Mouse (Mus musculus) c-Kit-positive CD71-positive TER-119-negative erythroid progenitor cells, embryonic 14.5 days (primary cell): ENCODE measurements at regions not wholly inside any gene's neighbourhood (a gene's known extent, or its start where the extent isn't known, plus 50 kb on each side); places are given as distances from the start of the nearest gene placed in this dataset.
A peak's percentile ranks its signal among the peaks of the same experiment; 100 is the strongest.

Source experiments
- DNase-seq: peaks from one replicate; pipeline ENCODE4 v3.0.0-alpha.2; 2013; ENCODE audit warnings: low read depth

DNA sequence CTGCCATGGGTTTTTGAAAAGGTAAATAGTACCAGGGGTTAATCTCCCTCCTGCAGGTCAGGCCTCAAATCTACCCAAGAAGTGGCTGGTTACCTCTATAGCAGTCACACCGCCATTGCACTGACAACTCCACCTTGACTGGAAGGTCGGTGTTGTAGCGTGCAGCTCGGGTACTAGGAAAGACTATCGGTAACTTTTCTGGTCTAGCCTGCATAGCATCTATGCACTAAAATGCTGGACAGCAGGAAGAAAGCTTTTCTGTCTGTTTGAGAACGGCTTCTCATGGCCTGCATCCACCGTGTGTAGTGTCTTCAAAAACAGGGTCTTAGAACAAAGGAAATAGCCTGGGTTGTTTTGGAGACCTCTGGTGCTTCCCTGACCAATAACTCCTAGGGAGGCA lies 88.8 kb downstream of the Bms1 start:
- no peak for DNase-seq

- peak; percentile 27 for DNase-seq
Observed at GRCm38 (mm10) chr6:118327458-118327857, 91.8 kb downstream of the Bms1 start.

- DNase-seq = no peak
Observed at GRCm38 (mm10) chr6:118325681-118326080, 93.6 kb downstream of the Bms1 start.

DNA sequence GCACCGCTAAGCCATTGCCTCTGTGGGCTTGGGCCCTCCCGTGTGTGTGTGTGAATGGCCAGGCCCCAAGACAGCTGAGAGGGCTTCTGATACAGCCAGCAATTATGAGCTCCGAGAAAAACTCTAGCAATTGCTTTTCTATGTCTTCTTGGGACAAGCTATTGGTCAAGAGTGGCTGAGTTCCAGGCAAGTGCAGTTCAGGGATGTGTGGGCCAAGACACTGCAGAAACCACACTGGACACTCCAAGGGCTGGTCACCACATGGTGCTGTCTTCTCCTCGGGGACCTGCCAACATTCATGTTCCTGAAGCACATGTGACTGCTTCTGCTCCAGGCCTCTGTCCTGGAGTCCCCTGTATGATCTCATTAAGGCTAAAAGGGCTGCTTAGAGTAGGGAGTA lies 94.7 kb downstream of the Bms1 start:
- no peak for DNase-seq

- DNase-seq = no peak
Observed at GRCm38 (mm10) chr6:118323052-118323451, 96.2 kb downstream of the Bms1 start.

DNA sequence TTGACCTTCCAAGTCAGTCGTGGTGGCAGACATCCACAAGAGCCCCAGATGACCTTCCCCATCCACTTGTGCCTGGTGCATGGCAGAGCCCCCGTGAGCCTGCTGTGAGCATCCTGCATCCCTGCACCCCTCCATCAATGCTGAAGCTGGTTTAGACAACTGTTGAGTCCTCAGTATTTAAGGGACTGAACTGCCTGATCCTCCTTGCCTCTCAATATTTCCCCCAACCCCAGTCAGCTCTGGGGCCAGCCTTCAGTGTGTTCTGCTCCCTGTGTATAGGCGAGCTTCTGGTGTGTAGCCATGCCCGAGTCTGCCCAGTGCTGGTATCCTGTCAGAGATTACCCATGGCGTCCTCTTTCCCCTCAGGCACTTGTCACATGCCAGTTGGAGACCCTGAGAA lies 96.6 kb downstream of the Bms1 start:
- no peak for DNase-seq

GRCm38 (mm10) chr6:118322061-118322460 lies 97.2 kb downstream of the Bms1 start:
- no peak for DNase-seq

GRCm38 (mm10) chr6:118320021-118320525 lies 99.2 kb downstream of the Bms1 start:
- DNase-seq = no peak

DNA sequence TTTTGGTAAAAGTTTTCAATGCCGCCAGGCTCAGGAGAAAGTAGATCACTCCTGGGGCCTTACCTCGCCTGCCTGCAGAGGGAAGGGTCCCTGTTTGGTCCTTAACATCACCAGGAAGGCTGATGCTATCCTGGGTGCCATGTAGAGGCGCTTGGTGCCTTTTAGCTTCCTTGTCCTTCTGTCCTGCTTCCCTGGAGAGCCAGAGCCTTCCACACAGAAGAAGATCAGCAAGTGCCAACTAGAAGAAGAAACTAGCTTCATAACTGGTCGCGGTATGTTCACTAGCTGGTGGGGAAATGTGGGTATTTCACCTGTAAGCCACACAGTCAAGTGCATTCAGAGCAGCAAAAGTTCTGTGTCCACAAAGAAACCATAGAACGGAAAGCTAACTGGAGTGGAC lies 103.4 kb downstream of the Bms1 start:
- no peak for DNase-seq

DNA sequence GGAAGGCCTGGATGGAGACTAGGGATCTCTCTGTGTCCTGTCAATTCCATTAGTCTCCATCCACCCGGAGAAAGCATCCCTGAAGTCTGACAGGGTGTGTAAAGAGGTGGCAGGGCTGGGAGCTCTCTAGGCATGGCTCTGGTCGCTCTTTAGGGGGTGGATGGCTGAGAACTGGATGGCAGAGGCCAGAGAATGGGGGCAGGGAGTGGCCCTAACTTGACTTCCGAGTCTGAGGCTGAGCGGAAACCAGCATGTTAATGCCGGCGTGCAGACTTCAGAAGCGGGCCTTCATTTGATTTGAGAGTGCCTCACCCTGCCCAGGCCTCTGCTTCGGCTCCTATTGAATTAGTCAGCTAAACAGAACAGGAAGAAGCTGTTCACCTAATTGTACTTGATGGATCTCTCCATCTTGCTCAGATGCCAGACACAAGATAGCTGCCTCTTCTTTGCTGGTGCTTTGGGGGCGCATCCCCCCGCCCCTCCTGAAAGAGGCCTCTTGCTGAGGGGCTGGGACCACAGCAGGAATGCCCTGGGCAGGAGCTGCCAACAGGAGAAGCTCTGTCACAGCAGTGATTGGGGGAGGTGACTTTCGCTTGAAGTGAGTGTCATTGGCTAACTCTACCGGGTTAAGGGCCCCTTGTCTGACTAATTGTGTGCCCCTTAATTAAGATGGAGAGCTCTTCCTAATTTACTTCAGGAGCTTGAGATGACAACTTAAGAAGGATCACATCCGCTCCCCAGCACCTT lies 104.2 kb downstream of the Bms1 start:
- DNase-seq = no peak

DNA sequence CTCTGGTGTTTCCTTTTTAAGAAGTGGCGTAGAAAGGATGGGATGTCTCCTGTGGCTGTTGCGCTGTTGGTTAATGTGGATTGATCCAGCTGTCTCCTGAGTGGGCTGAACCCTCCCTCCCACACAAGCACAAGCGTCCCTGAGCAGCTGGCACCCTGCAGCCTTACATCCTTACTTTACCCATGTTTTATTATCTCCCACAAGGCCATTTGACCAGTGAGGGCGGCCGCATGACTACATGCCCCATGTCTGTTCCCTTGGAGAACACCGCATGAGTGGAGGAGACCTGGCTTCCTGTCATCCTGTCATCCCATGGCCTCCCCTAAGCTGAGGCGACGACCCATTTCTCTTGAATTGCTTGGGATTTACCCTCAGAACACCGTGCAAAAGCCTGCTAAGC lies 108.2 kb downstream of the Bms1 start:
- DNase-seq = no peak

DNA sequence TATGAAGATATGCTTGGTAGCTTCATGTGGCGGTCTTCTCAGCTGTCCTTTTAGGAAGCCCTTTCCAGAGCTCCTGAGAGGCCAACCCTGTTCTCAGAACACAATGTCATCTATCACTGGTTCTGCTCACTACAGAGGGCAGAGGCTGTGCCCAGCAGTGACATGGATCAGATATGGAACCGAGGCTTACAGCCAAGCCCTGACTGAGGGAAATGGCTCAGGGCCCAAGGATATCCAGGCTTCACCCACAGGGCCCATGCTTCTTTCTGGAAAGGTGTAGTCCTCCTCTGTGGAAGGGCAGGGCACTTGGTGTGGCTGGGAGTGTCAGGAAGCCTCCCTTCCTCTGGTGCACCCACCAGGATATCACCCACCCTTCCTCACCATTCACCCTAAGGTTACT lies 109.4 kb downstream of the Bms1 start:
- no peak for DNase-seq

- DNase-seq = no peak
Observed at GRCm38 (mm10) chr6:118308586-118308985, 110.7 kb downstream of the Bms1 start.

- DNase-seq = no peak
Observed at GRCm38 (mm10) chr6:118307481-118307880, 110.0 kb upstream of the Ret start.

DNA sequence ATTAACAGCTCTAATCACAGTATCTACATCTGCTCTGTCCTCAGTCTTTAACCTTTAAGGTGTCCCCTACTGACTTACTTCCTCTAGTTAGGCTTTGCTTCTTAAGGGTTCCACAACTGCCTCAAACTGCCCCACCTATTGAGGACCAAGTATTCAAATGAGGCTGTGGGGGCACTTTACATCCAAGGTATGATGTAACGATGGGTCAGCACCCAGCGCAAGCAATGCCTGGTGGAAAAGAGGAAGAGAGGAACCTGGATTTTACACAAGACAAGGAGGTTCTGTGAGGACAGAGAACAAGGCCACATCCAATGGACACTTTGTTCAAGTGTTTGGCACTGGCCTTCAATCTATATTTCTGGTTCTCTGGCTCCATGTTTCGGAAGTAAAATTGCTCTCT lies 107.7 kb upstream of the Ret start:
- no peak for DNase-seq

GRCm38 (mm10) chr6:118302783-118303350 lies 105.3 kb upstream of the Ret start:
- DNase-seq = no peak

DNA sequence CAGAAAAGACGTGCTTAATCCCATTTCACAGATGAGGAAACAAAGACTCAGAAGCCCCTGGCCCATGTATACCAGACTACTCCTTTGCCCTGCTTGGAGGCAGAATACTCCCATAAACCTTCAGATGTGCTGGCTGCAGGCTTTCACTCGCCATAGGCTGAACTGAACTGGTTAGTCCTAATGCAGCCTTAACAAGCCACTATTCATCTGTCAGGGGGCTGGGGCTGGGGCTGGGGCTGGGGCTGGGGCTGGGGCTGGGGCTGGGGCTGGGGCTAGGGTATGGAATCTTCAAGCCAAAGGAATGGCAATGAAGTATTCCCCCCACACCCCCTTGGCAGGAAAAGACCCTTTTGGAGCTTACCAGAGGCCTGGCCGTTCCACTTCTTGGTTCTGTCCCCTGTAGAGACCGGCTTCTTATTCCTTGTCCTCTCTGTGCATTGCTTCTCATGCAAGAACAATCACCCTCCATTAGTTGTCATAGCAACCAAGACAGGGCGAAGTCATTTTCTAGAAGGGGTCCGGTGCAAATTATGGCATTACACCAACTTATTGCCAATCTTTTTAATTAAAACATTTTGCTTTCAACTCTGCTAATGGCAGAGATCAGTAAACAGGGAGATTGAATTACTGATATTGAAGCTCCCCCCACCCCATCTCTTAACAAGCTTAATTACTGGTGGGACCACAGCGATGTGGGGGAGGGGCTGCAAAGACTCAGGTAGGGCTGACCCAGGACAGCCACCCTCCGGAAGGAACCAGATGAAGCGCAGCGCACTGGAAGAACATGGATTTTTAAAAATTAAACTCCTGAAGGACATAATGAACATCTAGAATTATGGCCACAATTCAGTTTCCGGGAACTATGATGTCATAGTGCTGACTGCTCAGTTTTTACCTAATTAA lies 104.6 kb upstream of the Ret start:
- no peak for DNase-seq

DNA sequence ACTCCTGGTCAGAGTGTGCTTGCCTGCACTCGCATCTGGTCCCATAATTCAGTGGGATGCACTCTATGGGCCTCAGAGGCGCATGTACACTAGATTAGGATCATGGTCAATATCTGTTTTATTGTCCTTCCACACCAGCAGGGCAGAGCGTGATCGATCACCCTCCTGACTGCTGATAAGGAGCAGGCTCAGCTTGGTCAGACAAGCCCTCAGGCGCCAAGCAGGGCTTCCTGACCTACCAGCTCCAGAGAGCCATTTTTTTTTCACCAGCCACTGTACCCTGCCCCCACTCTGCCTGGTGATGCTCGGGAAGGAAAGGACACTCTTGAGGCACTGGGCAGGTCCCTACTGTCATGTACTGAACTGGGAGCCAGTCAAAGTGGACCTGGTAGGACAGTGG lies 103.3 kb upstream of the Ret start:
- DNase-seq = no peak

DNA sequence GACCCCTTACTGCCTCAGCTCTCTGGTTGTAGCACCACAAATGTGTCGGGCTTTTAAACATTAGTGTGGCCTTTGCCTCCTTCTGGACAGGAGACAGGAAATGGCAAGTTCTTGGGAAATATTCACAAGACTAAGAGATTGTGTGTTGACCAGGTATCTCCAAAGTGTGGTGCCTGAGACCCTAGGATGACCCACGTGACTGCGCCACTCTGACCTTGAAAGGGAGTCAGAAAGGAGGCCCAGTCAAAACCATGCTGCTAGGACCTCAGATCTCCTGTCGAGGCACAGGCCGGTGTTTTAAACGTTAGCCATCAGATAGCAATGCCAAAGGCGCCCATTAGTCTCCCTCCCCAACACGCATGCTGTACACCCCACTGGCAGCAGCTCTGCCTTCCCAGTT lies 100.1 kb upstream of the Ret start:
- DNase-seq = no peak

GRCm38 (mm10) chr6:118293986-118294385 lies 96.5 kb upstream of the Ret start:
- DNase-seq = no peak

DNA sequence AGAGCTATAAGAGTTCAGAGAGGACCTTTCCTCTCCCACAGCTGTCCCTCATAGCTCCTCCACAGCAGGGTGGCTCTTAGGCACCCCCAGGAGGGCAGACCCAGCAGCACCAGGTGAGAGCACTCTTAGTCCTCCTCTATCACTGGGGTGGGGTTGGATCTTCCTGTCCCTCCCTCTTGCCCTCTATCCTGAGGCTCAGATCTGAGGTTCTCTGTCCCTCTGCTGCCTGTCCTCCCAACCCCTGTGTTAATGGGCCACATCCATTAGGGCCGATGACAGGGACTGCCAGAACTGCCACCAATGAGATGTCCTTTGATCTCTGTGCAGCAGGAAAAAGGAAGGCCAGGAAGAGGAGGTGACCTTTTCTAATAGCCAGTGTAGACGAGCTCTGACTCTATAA lies 95.4 kb upstream of the Ret start:
- DNase-seq = no peak

DNA sequence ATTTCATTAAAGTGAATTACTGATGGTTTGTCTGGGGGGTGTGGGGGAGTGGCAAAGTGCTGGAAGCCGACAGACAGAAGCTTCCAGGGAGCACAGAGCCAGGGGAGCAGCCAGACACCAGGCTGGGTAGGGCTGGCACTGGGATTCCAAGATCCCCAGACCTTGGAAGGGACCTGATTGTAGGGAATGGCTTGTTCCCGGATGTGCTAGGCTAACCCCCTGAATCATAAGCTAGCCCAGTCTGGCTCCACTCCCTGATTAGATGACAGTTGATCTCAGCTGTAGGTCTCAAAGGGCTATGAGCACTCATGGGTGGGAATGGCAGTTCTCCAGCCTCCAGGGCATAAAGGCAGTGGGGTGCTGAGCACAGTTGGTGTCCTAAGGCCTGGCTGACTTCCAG lies 94.8 kb upstream of the Ret start:
- no peak for DNase-seq

- DNase-seq = no peak
Observed at GRCm38 (mm10) chr6:118291426-118291825, 93.9 kb upstream of the Ret start.
